18 mouse cellular contexts compared by ENCODE assay signal in genomic region chr14:37013644-37014043, GRCm38 (mm10). TPM values are rescaled to one million over a fixed set of nuclear protein-coding genes. Genes with fewer than 3 reads are reported as not detected.
DNase-seq lines count a peak whose midpoint lies in the region; ATAC-seq and TF ChIP-seq lines count a peak whose summit lies in the region.
"Had no signal": no experiment of that assay in that cellular context is flagged by ENCODE, and none has a peak within 500 bp of the region (broad histone marks: within the 10 kb centered on the region; RNA-seq: fewer than 3 reads in every experiment).

No protein-coding gene starts in this region.

- TF ChIP-seq CTCF in midbrain, postnatal 0 days (IDR thresholded peaks at IDR 0.05): no peak

- H3K4me1 ChIP-seq in forebrain, embryonic 16.5 days (replicated peaks; ENCODE audit: control insufficient read depth, insufficient read depth, low read length): no peaks in the 10 kb centered on the region
- H3K4me1 ChIP-seq in forebrain, embryonic 12.5 days: no peaks in the 10 kb centered on the region
- peaks cover 9% of the 10 kb centered on the region for H3K4me1 ChIP-seq in midbrain, embryonic 13.5 days (replicated peaks)
- peaks cover 7% of the 10 kb centered on the region; the same call in 1 of the 2 replicates for H3K4me1 ChIP-seq in midbrain, embryonic 10.5 days
- no peaks in the 10 kb centered on the region for H3K4me1 ChIP-seq in midbrain, postnatal 0 days (ENCODE audit: insufficient read depth, low read length)
- H3K4me1 ChIP-seq: embryonic facial prominence, embryonic 10.5 days; liver, embryonic 13.5 days had no signal

- H3K9ac ChIP-seq in forebrain, embryonic 16.5 days (replicated peaks; ENCODE audit: low read depth, low read length): no peak overlapping the region
- H3K9ac ChIP-seq in forebrain, embryonic 12.5 days: no peak overlapping the region
- H3K9ac ChIP-seq in midbrain, embryonic 13.5 days (replicated peaks): no peak overlapping the region
- no peak overlapping the region for H3K9ac ChIP-seq in midbrain, postnatal 0 days (replicated peaks; ENCODE audit: low read length, poor library complexity, severe bottlenecking)
- H3K9ac ChIP-seq: liver, embryonic 13.5 days had no signal

- H3K36me3 ChIP-seq in forebrain, embryonic 16.5 days (ENCODE audit: control insufficient read depth, insufficient read depth): no peaks in the 10 kb centered on the region
- no peaks in the 10 kb centered on the region for H3K36me3 ChIP-seq in forebrain, embryonic 12.5 days (replicated peaks)
- no peaks in the 10 kb centered on the region for H3K36me3 ChIP-seq in midbrain, embryonic 13.5 days
- no peaks in the 10 kb centered on the region for H3K36me3 ChIP-seq in midbrain, embryonic 10.5 days
- H3K36me3 ChIP-seq in midbrain, postnatal 0 days (ENCODE audit: insufficient read depth, low read length): no peaks in the 10 kb centered on the region
- H3K36me3 ChIP-seq: embryonic facial prominence, embryonic 10.5 days; liver, embryonic 13.5 days had no signal

- 35% methylated on average over 3 of the region's 3 CpGs for WGBS in forebrain, embryonic 16.5 days
- 48% methylated on average over 3 of the region's 3 CpGs for WGBS in forebrain, embryonic 12.5 days
- 26% methylated on average over 3 of the region's 3 CpGs for WGBS in midbrain, embryonic 13.5 days
- WGBS in midbrain, embryonic 10.5 days: 49% methylated on average over 3 of the region's 3 CpGs
- 16% methylated on average over 3 of the region's 3 CpGs for WGBS in midbrain, postnatal 0 days

- no peak for DNase-seq in midbrain, embryonic 10.5 days (ENCODE audit: low spot score)
- peak; percentile 3 to 26 for DNase-seq in frontal cortex, adult 2 months (ENCODE audit: extremely low spot score in 1 of 2, low spot score in 1 of 2)
- peak; percentile 73 for DNase-seq in midbrain, postnatal 0 days (ENCODE audit: low spot score)
- no peak for DNase-seq in thymus, postnatal 0 days (ENCODE audit: low spot score)
- DNase-seq: adrenal gland, postnatal 36 days; B cell, adult 2 months; gastrocnemius, postnatal 14 days; liver, embryonic 13.5 days had no signal

- no peaks in the 10 kb centered on the region for H3K27me3 ChIP-seq in forebrain, embryonic 16.5 days (replicated peaks; ENCODE audit: control insufficient read depth, insufficient read depth, low read length)
- no peaks in the 10 kb centered on the region for H3K27me3 ChIP-seq in forebrain, embryonic 12.5 days
- H3K27me3 ChIP-seq in midbrain, embryonic 13.5 days: no peaks in the 10 kb centered on the region
- no peaks in the 10 kb centered on the region for H3K27me3 ChIP-seq in midbrain, embryonic 10.5 days (ENCODE audit: low read depth, poor library complexity, severe bottlenecking)
- H3K27me3 ChIP-seq in midbrain, postnatal 0 days (ENCODE audit: insufficient read depth, low read length): no peaks in the 10 kb centered on the region
- H3K27me3 ChIP-seq: liver, embryonic 13.5 days had no signal

- H3K4me2 ChIP-seq in forebrain, embryonic 16.5 days (ENCODE audit: low read length): no peak overlapping the region
- H3K4me2 ChIP-seq in forebrain, embryonic 12.5 days: no peak overlapping the region
- H3K4me2 ChIP-seq in midbrain, embryonic 13.5 days (replicated peaks): no peak overlapping the region
- no peak overlapping the region for H3K4me2 ChIP-seq in midbrain, postnatal 0 days (ENCODE audit: low read depth, low read length, poor library complexity, severe bottlenecking)
- H3K4me2 ChIP-seq: liver, embryonic 13.5 days had no signal

- H3K4me3 ChIP-seq in forebrain, embryonic 16.5 days (replicated peaks; ENCODE audit: low read length): no peak overlapping the region
- H3K4me3 ChIP-seq in forebrain, embryonic 12.5 days (replicated peaks): no peak overlapping the region
- H3K4me3 ChIP-seq in midbrain, embryonic 13.5 days (replicated peaks): no peak overlapping the region
- H3K4me3 ChIP-seq in midbrain, embryonic 10.5 days: no peak overlapping the region
- no peak overlapping the region for H3K4me3 ChIP-seq in midbrain, postnatal 0 days (ENCODE audit: low read depth, low read length)
- H3K4me3 ChIP-seq: embryonic facial prominence, embryonic 10.5 days; liver, embryonic 13.5 days had no signal

- H3K9me3 ChIP-seq in forebrain, embryonic 16.5 days (ENCODE audit: control insufficient read depth, low read length): peaks cover 3% of the 10 kb centered on the region; the same call in 1 of the 2 replicates
- H3K9me3 ChIP-seq in forebrain, embryonic 12.5 days: no peaks in the 10 kb centered on the region
- H3K9me3 ChIP-seq in midbrain, embryonic 13.5 days: peaks cover 3% of the 10 kb centered on the region; the same call in 1 of the 2 replicates
- H3K9me3 ChIP-seq in midbrain, embryonic 10.5 days (replicated peaks): no peaks in the 10 kb centered on the region
- H3K9me3 ChIP-seq in midbrain, postnatal 0 days (ENCODE audit: low read length): no peaks in the 10 kb centered on the region
- H3K9me3 ChIP-seq: embryonic facial prominence, embryonic 10.5 days; liver, embryonic 13.5 days had no signal

- ATAC-seq in forebrain, embryonic 16.5 days: peak; percentile 31; the same call in 1 of the 2 replicates
- ATAC-seq in forebrain, embryonic 12.5 days (ENCODE audit: low FRiP score): no peak
- ATAC-seq in midbrain, embryonic 13.5 days: peak; percentile 58
- no peak for ATAC-seq in midbrain, postnatal 0 days (ENCODE audit: low FRiP score)
- no peak for ATAC-seq in megakaryocyte-erythroid progenitor cell, adult 5-6 weeks (replicated peaks; ENCODE audit: low FRiP score, low TSS enrichment, poor library complexity, severe bottlenecking)

- no peak overlapping the region for H3K27ac ChIP-seq in forebrain, embryonic 16.5 days (ENCODE audit: low read length)
- no peak overlapping the region for H3K27ac ChIP-seq in forebrain, embryonic 12.5 days
- H3K27ac ChIP-seq in midbrain, embryonic 13.5 days: no peak overlapping the region
- H3K27ac ChIP-seq in midbrain, embryonic 10.5 days (replicated peaks): no peak overlapping the region
- H3K27ac ChIP-seq in midbrain, postnatal 0 days (ENCODE audit: low read depth, low read length): no peak overlapping the region
- H3K27ac ChIP-seq: embryonic facial prominence, embryonic 10.5 days; liver, embryonic 13.5 days had no signal

RNA-seq across cellular contexts. Expression of gene Rgr, which starts 35.1 kb away (rescaled TPM):
- not detected in 2 replicates for polyA plus RNA-seq in forebrain, embryonic 16.5 days (2015; fragmentation: Nextera tagmentation; extraction: Ambion mirVana)
- polyA plus RNA-seq in forebrain, embryonic 12.5 days (2016; fragmentation: Nextera tagmentation; extraction: Ambion mirVana): not detected in 2 replicates
- polyA plus RNA-seq in midbrain, embryonic 13.5 days (2015; fragmentation: Nextera tagmentation; extraction: Ambion mirVana): not detected in 2 replicates
- not detected in 2 replicates for polyA plus RNA-seq in midbrain, embryonic 10.5 days (2016; fragmentation: Nextera tagmentation; extraction: Ambion mirVana)
- 0.02 and 0.36 TPM in 2 replicates for polyA plus RNA-seq in frontal cortex, adult 2 months (2012; rRNA removed)
- total RNA-seq in midbrain, postnatal 0 days (2014; rRNA removed): not detected in 2 replicates
- not detected in 2 replicates for polyA plus RNA-seq in midbrain, postnatal 0 days (2015; fragmentation: Nextera tagmentation; extraction: Ambion mirVana)
- total RNA-seq in megakaryocyte-erythroid progenitor cell, adult 5-6 weeks (2014; fragmentation: Nextera tagmentation): not detected in 2 replicates
- not detected in 2 replicates for total RNA-seq in megakaryocyte-erythroid progenitor cell, adult 5-6 weeks (2017)
- polyA plus RNA-seq in thymus, postnatal 0 days (2015; fragmentation: Nextera tagmentation; extraction: Ambion mirVana): not detected in 2 replicates
- total RNA-seq: adrenal gland, postnatal 36 days; ES-E14; left cerebral cortex, postnatal 14 days had no signal
- polyA plus RNA-seq: cerebellum, adult 2 months; embryonic facial prominence, embryonic 10.5 days; heart, embryonic 14.5 days; kidney, embryonic 16.5 days; liver, embryonic 13.5 days had no signal

RNA-seq across cellular contexts. Expression of gene Lrit1, which starts 41.0 kb away (rescaled TPM):
- polyA plus RNA-seq in forebrain, embryonic 16.5 days (2015; fragmentation: Nextera tagmentation; extraction: Ambion mirVana): not detected in 2 replicates
- not detected in 2 replicates for polyA plus RNA-seq in forebrain, embryonic 12.5 days (2016; fragmentation: Nextera tagmentation; extraction: Ambion mirVana)
- not detected in 2 replicates for polyA plus RNA-seq in midbrain, embryonic 13.5 days (2015; fragmentation: Nextera tagmentation; extraction: Ambion mirVana)
- not detected in 2 replicates for polyA plus RNA-seq in midbrain, embryonic 10.5 days (2016; fragmentation: Nextera tagmentation; extraction: Ambion mirVana)
- polyA plus RNA-seq in frontal cortex, adult 2 months (2012; rRNA removed): not detected in 2 replicates
- total RNA-seq in midbrain, postnatal 0 days (2014; rRNA removed): not detected in 2 replicates
- not detected in 2 replicates for polyA plus RNA-seq in midbrain, postnatal 0 days (2015; fragmentation: Nextera tagmentation; extraction: Ambion mirVana)
- not detected in 2 replicates for total RNA-seq in megakaryocyte-erythroid progenitor cell, adult 5-6 weeks (2014; fragmentation: Nextera tagmentation)
- total RNA-seq in megakaryocyte-erythroid progenitor cell, adult 5-6 weeks (2017): not detected in 2 replicates
- 0.04 TPM in 1 of 2 replicates, not detected in the other for polyA plus RNA-seq in thymus, postnatal 0 days (2015; fragmentation: Nextera tagmentation; extraction: Ambion mirVana)
- total RNA-seq: adrenal gland, postnatal 36 days; ES-E14; gastrocnemius, postnatal 14 days had no signal
- polyA plus RNA-seq: cerebellum, adult 2 months; embryonic facial prominence, embryonic 10.5 days; heart, embryonic 14.5 days; kidney, embryonic 16.5 days; liver, embryonic 13.5 days had no signal

RNA-seq across cellular contexts. Expression of gene Ccser2, which starts 45.1 kb away (rescaled TPM):
- 94.7 and 97.2 TPM in 2 replicates for polyA plus RNA-seq in forebrain, embryonic 16.5 days (2015; fragmentation: Nextera tagmentation; extraction: Ambion mirVana)
- polyA plus RNA-seq in forebrain, embryonic 12.5 days (2016; fragmentation: Nextera tagmentation; extraction: Ambion mirVana): 36.7 and 37.6 TPM in 2 replicates
- polyA plus RNA-seq in midbrain, embryonic 13.5 days (2015; fragmentation: Nextera tagmentation; extraction: Ambion mirVana): 64.1 and 65.8 TPM in 2 replicates
- 24.6 and 27.3 TPM in 2 replicates for polyA plus RNA-seq in midbrain, embryonic 10.5 days (2016; fragmentation: Nextera tagmentation; extraction: Ambion mirVana)
- 54.0 and 57.0 TPM in 2 replicates for polyA plus RNA-seq in frontal cortex, adult 2 months (2012; rRNA removed)
- 81.0 and 85.5 TPM in 2 replicates for total RNA-seq in midbrain, postnatal 0 days (2014; rRNA removed)
- 96.3 and 99.1 TPM in 2 replicates for polyA plus RNA-seq in midbrain, postnatal 0 days (2015; fragmentation: Nextera tagmentation; extraction: Ambion mirVana)
- total RNA-seq in megakaryocyte-erythroid progenitor cell, adult 5-6 weeks (2014; fragmentation: Nextera tagmentation): 3.7 and 6.5 TPM in 2 replicates
- total RNA-seq in megakaryocyte-erythroid progenitor cell, adult 5-6 weeks (2017): 5.9 and 7.6 TPM in 2 replicates
- 29.1 and 31.0 TPM in 2 replicates for polyA plus RNA-seq in thymus, postnatal 0 days (2015; fragmentation: Nextera tagmentation; extraction: Ambion mirVana)

RNA-seq across cellular contexts. Expression of gene Lrit2, which starts 54.1 kb away (rescaled TPM):
- not detected in 2 replicates for polyA plus RNA-seq in forebrain, embryonic 16.5 days (2015; fragmentation: Nextera tagmentation; extraction: Ambion mirVana)
- not detected in 2 replicates for polyA plus RNA-seq in forebrain, embryonic 12.5 days (2016; fragmentation: Nextera tagmentation; extraction: Ambion mirVana)
- polyA plus RNA-seq in midbrain, embryonic 13.5 days (2015; fragmentation: Nextera tagmentation; extraction: Ambion mirVana): 0.05 TPM in 1 of 2 replicates, not detected in the other
- polyA plus RNA-seq in midbrain, embryonic 10.5 days (2016; fragmentation: Nextera tagmentation; extraction: Ambion mirVana): not detected in 2 replicates
- polyA plus RNA-seq in frontal cortex, adult 2 months (2012; rRNA removed): not detected in 2 replicates
- total RNA-seq in midbrain, postnatal 0 days (2014; rRNA removed): 0.16 TPM in 1 of 2 replicates, not detected in the other
- polyA plus RNA-seq in midbrain, postnatal 0 days (2015; fragmentation: Nextera tagmentation; extraction: Ambion mirVana): 0.06 and 0.07 TPM in 2 replicates
- total RNA-seq in megakaryocyte-erythroid progenitor cell, adult 5-6 weeks (2014; fragmentation: Nextera tagmentation): not detected in 2 replicates
- not detected in 2 replicates for total RNA-seq in megakaryocyte-erythroid progenitor cell, adult 5-6 weeks (2017)
- not detected in 2 replicates for polyA plus RNA-seq in thymus, postnatal 0 days (2015; fragmentation: Nextera tagmentation; extraction: Ambion mirVana)
- total RNA-seq: adrenal gland, postnatal 36 days; ES-E14; gastrocnemius, postnatal 14 days; left cerebral cortex, postnatal 14 days had no signal
- polyA plus RNA-seq: cerebellum, adult 2 months; embryonic facial prominence, embryonic 10.5 days; heart, embryonic 14.5 days; kidney, embryonic 16.5 days; liver, embryonic 13.5 days had no signal

Comparison
In these comparisons a context has a peak if more than half of its experiments do, and no peak if none do; other contexts are left out.
1. ATAC-seq: peak in forebrain, embryonic 16.5 days (single experiment) and midbrain, embryonic 13.5 days (single experiment); none in forebrain, embryonic 12.5 days (single experiment), midbrain, postnatal 0 days (single experiment) and megakaryocyte-erythroid progenitor cell, adult 5-6 weeks (single experiment).
2. DNase-seq: peak in frontal cortex, adult 2 months (2 of 2) and midbrain, postnatal 0 days (single experiment); none in midbrain, embryonic 10.5 days (single experiment) and thymus, postnatal 0 days (single experiment).